Mouse (Mus musculus) frontal cortex, postnatal 36 days (tissue): ENCODE data around the gene Morc1.
A peak's percentile ranks its signal among the peaks of the same experiment; 100 is the strongest.

Source experiments
- DNase-seq, 2 experiments: peaks; one replicate each; pipeline ENCODE4 v3.0.0; 2022; ENCODE audit warnings: low spot score in 2 of 2

The Morc1 gene

GRCm38 (mm10) chr16:48626186-48626585, 195.1 kb downstream of the Morc1 start:
- DNase-seq: no peak

- no peak for DNase-seq
Measured at GRCm38 (mm10) chr16:48627296-48627695, 196.3 kb downstream of the Morc1 start.

GRCm38 (mm10) chr16:48629710-48630109, 198.7 kb downstream of the Morc1 start:
- DNase-seq: no peak

GRCm38 (mm10) chr16:48630466-48630865, 199.4 kb downstream of the Morc1 start:
- no peak for DNase-seq

GRCm38 (mm10) chr16:48632351-48632750, 201.3 kb downstream of the Morc1 start:
- no peak for DNase-seq

- DNase-seq: no peak
Measured at GRCm38 (mm10) chr16:48646246-48646645, 215.2 kb downstream of the Morc1 start.

GRCm38 (mm10) chr16:48671696-48672095, 240.7 kb downstream of the Morc1 start:
- no peak for DNase-seq

- no peak for DNase-seq
Measured at GRCm38 (mm10) chr16:48672664-48673063, 241.6 kb downstream of the Morc1 start.

GRCm38 (mm10) chr16:48675607-48676006, 244.6 kb downstream of the Morc1 start:
- peak; percentile 71 to 75 for DNase-seq

GRCm38 (mm10) chr16:48676205-48676604, 245.2 kb downstream of the Morc1 start:
- no peak for DNase-seq

- DNase-seq: no peak
Measured at GRCm38 (mm10) chr16:48677381-48677780, 246.3 kb downstream of the Morc1 start.

- no peak for DNase-seq
Measured at GRCm38 (mm10) chr16:48678029-48678428, 247.0 kb downstream of the Morc1 start.
